Mouse (Mus musculus): ENCODE data around the gene Gsta2.
"Not testable (repeated sequence)": the region's sequence is repeated elsewhere in the genome, so short reads cannot be mapped to it uniquely, and the experiment has no call there.

Gene Gsta2

GRCm38 (mm10) chr9:78296089-78296488 is 59.5 kb downstream of the Gsta2 start:
- DNase-seq: peak; percentile 62

GRCm38 (mm10) chr9:78294781-78295180 is 60.8 kb downstream of the Gsta2 start:
- not testable (repeated sequence) for DNase-seq

DNA sequence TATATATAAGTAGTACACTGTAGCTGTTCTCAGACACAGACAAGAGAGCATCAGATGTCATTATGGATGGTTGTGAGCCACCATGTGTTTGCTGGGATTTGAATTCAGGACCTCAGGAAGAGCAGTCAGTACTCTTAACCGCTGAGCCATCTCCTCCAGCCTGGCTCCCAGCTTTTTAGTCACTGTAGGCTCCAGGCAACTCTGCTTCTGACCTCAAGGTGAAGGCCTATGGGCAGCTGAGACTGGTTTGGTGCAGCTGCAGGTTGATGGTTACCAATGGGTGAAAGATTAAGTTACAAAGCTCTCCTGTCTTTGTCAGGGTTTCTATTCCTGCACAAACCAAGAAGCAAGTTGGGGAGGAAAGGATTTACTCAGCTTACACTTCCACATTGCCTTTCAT is 61.9 kb downstream of the Gsta2 start:
- DNase-seq: not testable (repeated sequence)

DNA sequence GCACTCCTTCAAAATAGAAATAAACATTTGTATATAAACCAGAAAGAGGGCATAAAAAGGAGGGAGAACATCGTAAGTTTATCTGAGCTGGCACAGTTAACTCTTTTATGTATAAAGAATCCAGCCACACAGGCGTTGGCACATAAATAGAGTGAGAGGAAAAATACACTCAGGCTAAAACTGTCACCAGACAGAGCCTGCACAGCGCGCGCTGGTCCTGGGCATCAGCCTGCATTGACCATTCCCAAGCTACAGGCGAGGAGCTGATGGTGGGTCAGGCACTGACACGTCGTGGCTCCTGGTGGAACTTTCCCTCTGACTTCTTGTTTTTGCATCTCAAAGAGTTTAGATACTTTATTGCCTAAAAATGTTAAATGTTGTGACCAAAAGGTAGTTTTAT is 63.1 kb downstream of the Gsta2 start:
- DNase-seq: not testable (repeated sequence)

- DNase-seq: not testable (repeated sequence)
These were observed 65.9 kb downstream of the Gsta2 start, which contains the start of gene Gm10639 for GRCm38 (mm10) chr9:78289723-78290122. Gene Gm10639, plus strand, starts transcription at chr9:78289923.

- DNase-seq: not testable (repeated sequence)
These were observed 66.5 kb downstream of the Gsta2 start for GRCm38 (mm10) chr9:78289063-78289462.

DNA sequence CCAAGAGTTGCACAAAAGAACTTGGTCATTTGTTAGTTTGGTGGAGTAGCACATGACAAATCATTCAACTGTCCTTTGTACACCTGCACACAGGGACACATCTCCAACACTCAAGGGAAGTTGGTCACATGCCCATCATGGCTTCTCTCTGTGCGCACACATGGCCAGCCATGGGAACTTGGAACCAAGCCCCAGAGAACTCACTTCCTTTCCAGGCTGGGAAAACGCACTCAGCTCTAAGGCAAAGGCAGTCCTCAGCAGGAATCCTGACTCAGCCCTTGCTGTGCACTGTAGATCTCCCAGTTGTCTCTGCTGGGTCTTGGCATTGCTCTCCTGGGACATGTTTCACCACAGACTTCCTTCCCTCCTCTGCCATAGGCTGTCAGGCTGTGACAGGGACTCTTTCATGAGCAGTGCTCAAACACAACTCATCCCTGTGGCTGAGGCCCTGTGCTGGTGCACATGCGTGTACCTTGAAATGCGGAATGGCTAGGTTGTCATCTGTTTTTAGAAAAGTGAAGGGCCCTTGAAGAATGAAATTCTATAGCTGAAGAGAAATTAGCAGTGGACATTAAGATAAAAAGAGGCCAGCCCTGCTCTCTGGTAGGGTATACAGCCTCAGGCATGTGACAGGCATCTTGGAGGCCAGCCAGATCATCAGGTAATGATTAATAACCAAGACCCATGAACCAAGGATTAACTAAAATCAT is 73.4 kb downstream of the Gsta2 start:
- not testable (repeated sequence) for DNase-seq

Data from thymus, postnatal 4 days (tissue).